Mouse (Mus musculus) forebrain, embryonic 15.5 days (tissue): Measurements from ENCODE around the gene Ppp4r2. TPM values are rescaled to one million over a fixed set of nuclear protein-coding genes. Genes with fewer than 3 reads are reported as not detected.
A peak's percentile ranks its signal among the peaks of the same experiment; 100 is the strongest.

Experiments used
- ATAC-seq: fragments of 200-750 bp; cut with Nextera tagmentation; replicated peaks from 2 replicates; pipeline ENCODE4 v1.8.0; 2017; ENCODE audit warnings: mild to moderate bottlenecking, moderate TSS enrichment, moderate library complexity
- H3K27ac ChIP-seq: fragments of 300-500 bp; sonication (generic); replicated peaks from 2 replicates; pipeline ENCODE4 v1.5.1; 2015; ENCODE audit warnings: mild to moderate bottlenecking, inconsistent platforms
- H3K27me3 ChIP-seq: fragments of 300-500 bp; sonication (generic); 2 replicates; pipeline ENCODE4 v1.6.1; 2015; ENCODE audit warnings: inconsistent platforms
- H3K36me3 ChIP-seq: fragments of 300-500 bp; sonication (generic); 2 replicates; pipeline ENCODE4 v1.6.1; 2015; ENCODE audit warnings: mild to moderate bottlenecking, inconsistent platforms
- H3K4me1 ChIP-seq: fragments of 300-500 bp; sonication (generic); 2 replicates; pipeline ENCODE4 v1.6.1; 2015; ENCODE audit warnings: inconsistent platforms
- H3K4me2 ChIP-seq: fragments of 300-500 bp; sonication (generic); replicated peaks from 2 replicates; pipeline ENCODE4 v1.6.1; 2015; ENCODE audit warnings: mild to moderate bottlenecking, inconsistent platforms
- H3K4me3 ChIP-seq: fragments of 300-500 bp; sonication (generic); 2 replicates; pipeline ENCODE4 v1.5.1; 2015; ENCODE audit warnings: mild to moderate bottlenecking, inconsistent platforms
- H3K9ac ChIP-seq: fragments of 300-500 bp; sonication (generic); replicated peaks from 2 replicates; pipeline ENCODE4 v1.6.1; 2015; ENCODE audit warnings: mild to moderate bottlenecking, inconsistent platforms
- H3K9me3 ChIP-seq: fragments of 300-500 bp; sonication (generic); 2 replicates; pipeline ENCODE4 v1.6.1; 2016; ENCODE audit warnings: inconsistent platforms
- WGBS: fragments of 180-500 bp; shearing (Covaris S2); methylation state at CpG from one replicate; pipeline ENCODE4 v1.1.7; 2015; ENCODE audit warnings: mixed read lengths; 5-methylcytosine and 5-hydroxymethylcytosine counted together
- polyA plus RNA-seq: library from polyadenylated mRNA; unstranded; fragments of >200 nt; fragmentation: Nextera tagmentation; extraction: Ambion mirVana; gene quantifications from 2 replicates; pipeline ENCODE4 v1.2.1, GENCODE M21; 2015

The Ppp4r2 gene
- polyA plus RNA-seq, 1 experiment from 2014 or later, result 24.1 TPM

DNA sequence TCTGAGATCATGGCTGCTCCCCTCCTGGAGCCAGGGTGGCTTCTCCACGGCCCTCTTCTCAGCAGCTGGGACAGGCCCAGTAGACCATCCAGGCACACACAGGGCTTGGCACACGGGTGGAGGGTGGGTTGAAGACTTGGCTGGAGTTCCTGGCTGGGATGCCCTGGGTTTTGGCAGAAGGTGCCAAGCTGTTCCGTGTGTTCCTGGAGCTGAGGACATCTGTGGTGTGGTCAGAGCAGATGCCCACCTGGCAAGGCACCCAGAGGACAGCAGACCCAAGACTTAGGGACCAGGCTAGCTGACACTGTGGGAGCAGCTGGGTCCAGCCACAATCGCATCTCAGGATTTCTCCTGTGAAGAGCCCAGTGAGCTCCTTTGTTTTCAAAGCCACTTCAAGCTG, 59.1 kb downstream of the Ppp4r2 start:
- H3K4me1 ChIP-seq, result peaks cover 7% of the 10 kb centered on the region; the same call in 1 of the 2 replicates
- no peak overlapping the region for H3K9ac ChIP-seq
- no peak overlapping the region for H3K4me3 ChIP-seq
- H3K36me3 ChIP-seq, result no peaks in the 10 kb centered on the region
- no peaks in the 10 kb centered on the region for H3K27me3 ChIP-seq
- no peak overlapping the region for H3K4me2 ChIP-seq
- ATAC-seq, result peak; percentile 90
- H3K9me3 ChIP-seq, result no peaks in the 10 kb centered on the region
- H3K27ac ChIP-seq, result peak overlapping the region; percentile 34
- WGBS, result 38% methylated on average over 4 of the region's 4 CpGs

DNA sequence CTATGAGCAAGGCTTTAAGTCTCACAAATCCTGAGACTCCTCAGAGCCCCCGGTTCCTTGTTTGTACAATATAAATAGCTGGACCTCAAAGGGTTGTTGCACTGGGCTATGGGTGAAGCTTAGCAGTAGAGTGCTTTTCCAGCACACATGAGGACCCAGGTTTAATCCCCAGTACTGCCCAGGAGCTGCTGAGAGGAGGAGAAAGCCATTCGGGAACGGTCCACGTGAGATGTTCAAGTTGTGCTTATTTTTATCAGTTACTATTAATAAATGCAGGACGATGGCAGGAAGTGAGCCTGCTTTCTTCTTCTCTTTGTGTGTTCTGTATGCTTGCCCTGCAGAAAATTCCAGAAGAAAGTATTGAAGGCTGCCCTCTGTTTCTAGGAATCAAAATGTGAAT, 59.7 kb downstream of the Ppp4r2 start:
- Histone ChIP-seq H3K4me3 (no peak overlapping the region), H3K4me2 (no peak overlapping the region), H3K9ac (no peak overlapping the region), H3K4me1 (peaks cover 7% of the 10 kb centered on the region; the same call in 1 of the 2 replicates), H3K36me3 (no peaks in the 10 kb centered on the region), H3K27ac (peak overlapping the region; percentile 34), H3K27me3 (no peaks in the 10 kb centered on the region), H3K9me3 (no peaks in the 10 kb centered on the region)
- no peak for ATAC-seq
- 83% methylated on average over 5 of the region's 5 CpGs for WGBS

- 36% methylated on average over 8 of the region's 8 CpGs for WGBS
- Histone ChIP-seq H3K4me2 (no peak overlapping the region), H3K27ac (no peak overlapping the region), H3K4me3 (no peak overlapping the region), H3K9ac (no peak overlapping the region), H3K27me3 (no peaks in the 10 kb centered on the region), H3K36me3 (no peaks in the 10 kb centered on the region), H3K9me3 (no peaks in the 10 kb centered on the region), H3K4me1 (peaks cover 7% of the 10 kb centered on the region; the same call in 1 of the 2 replicates)
- no peak for ATAC-seq
Observed at GRCm38 (mm10) chr6:100895183-100895582, 61.8 kb downstream of the Ppp4r2 start.

DNA sequence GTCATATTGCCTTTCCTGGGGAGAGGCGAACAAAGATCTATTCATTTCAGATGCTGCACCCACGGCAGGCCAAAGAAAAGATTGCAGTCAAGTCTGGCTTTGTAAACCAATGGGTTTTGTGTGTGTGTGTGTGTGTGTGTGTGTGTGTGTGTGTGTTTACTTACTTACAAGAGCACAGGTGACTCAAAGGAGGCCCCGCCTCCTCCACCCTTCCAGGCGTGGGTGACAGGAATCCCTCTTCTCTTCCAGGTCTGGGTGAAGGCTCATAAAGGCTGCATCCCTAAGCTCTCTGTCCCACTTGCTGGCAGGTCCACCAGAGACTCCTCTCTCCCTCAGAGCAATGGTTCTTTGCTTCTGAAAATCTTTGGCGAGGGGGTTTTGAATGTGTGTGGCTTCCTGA, 63.5 kb downstream of the Ppp4r2 start:
- no peak overlapping the region for H3K9ac ChIP-seq
- H3K4me3 ChIP-seq, result no peak overlapping the region
- no peak overlapping the region for H3K27ac ChIP-seq
- H3K9me3 ChIP-seq, result no peaks in the 10 kb centered on the region
- peaks cover 7% of the 10 kb centered on the region; the same call in 1 of the 2 replicates for H3K4me1 ChIP-seq
- no peaks in the 10 kb centered on the region for H3K36me3 ChIP-seq
- no peaks in the 10 kb centered on the region for H3K27me3 ChIP-seq
- 58% methylated on average over 5 of the region's 5 CpGs for WGBS
- H3K4me2 ChIP-seq, result no peak overlapping the region
- no peak for ATAC-seq

GRCm38 (mm10) chr6:100904463-100904862, 71.0 kb downstream of the Ppp4r2 start:
- Histone ChIP-seq H3K27me3 (no peaks in the 10 kb centered on the region), H3K4me3 (no peak overlapping the region), H3K36me3 (no peaks in the 10 kb centered on the region), H3K9ac (no peak overlapping the region), H3K4me1 (no peaks in the 10 kb centered on the region), H3K27ac (no peak overlapping the region), H3K4me2 (no peak overlapping the region), H3K9me3 (no peaks in the 10 kb centered on the region)
- ATAC-seq, result no peak
- WGBS, result 70% methylated on average over 5 of the region's 5 CpGs

DNA sequence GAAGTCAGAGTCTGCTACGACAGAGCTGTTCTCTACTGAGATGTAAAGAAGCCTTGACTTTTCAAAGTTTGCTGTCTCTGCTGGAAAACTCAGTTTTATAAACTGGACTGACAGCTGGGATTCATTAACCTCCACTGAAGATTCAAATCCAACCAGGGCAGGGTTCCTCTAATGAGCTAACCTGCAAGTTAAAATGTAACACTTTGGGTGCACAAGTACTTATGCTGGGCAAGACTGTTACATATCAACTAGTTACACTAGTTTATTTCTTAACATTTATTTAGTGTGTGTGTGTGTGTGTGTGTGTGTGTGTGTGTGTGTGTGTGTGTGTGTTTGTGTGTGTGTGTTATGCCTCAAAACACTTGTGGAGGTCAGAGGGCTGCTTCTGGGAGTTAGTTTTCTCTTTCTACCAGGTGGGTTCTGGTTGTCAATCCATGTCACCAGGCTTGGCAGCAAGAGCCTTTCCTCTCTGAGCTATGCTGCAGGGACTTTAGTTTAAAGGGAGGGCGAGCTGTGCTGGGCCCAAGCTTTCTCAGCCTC, 76.8 kb downstream of the Ppp4r2 start:
- no peak for ATAC-seq
- Histone ChIP-seq H3K36me3 (no peaks in the 10 kb centered on the region), H3K9me3 (no peaks in the 10 kb centered on the region), H3K4me3 (no peak overlapping the region), H3K9ac (no peak overlapping the region), H3K27me3 (no peaks in the 10 kb centered on the region), H3K27ac (no peak overlapping the region), H3K4me1 (no peaks in the 10 kb centered on the region), H3K4me2 (no peak overlapping the region)
- 82% methylated on average over 2 of the region's 2 CpGs for WGBS

Other genes with a start within 250 kb of the Ppp4r2 start
- gene Shq1, start 162.5 kb upstream of the Ppp4r2 start, polyA plus RNA-seq, result 12.0 and 13.0 TPM in 2 replicates
- 0.66 and 0.88 TPM in 2 replicates for gene Gxylt2, start 128.9 kb upstream of the Ppp4r2 start, polyA plus RNA-seq